Comparison of ENCODE assay signal across 9 mouse cellular contexts in the genomic region with DNA sequence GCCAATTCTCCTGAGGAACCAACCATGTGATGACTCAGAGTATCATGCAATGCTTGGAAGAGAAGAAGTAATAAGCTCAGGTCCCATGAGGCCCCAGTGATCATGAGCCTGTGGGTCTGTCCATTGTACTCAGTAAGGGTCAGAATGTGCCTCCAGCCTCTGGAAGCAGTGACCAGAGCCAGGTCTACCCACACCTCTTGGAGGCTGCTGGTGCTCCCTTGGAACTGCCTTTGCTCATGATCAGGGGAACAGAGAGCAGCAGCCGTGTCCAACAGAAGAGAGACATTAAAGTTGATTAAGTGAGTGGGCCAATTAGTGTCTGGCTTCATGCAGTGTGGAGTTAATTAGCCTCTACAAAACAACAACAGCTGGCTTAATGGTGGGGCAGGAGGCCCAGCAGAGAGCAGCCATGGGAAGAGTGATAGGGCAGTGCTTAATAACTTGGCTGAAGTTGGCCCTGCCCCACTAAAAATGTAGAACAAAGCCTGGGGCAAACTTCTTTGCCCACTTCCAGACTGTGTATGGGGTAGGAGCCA. TPM values are rescaled to one million over a fixed set of nuclear protein-coding genes. Genes with fewer than 3 reads are reported as not detected.
A peak's percentile ranks its signal among the peaks of the same experiment; 100 is the strongest.
DNase-seq lines count a peak whose midpoint lies in the region; ATAC-seq and TF ChIP-seq lines count a peak whose summit lies in the region.
"Had no signal": no experiment of that assay in that cellular context is flagged by ENCODE, and none has a peak within 500 bp of the region (broad histone marks: within the 10 kb centered on the region; RNA-seq: fewer than 3 reads in every experiment).

No protein-coding gene starts in this region.

- TF ChIP-seq CTCF in intestine, postnatal 0 days (IDR thresholded peaks at IDR 0.05; ENCODE audit: low read depth): no peak

- no peaks in the 10 kb centered on the region for H3K9me3 ChIP-seq in liver, embryonic 15.5 days (replicated peaks)
- no peaks in the 10 kb centered on the region for H3K9me3 ChIP-seq in liver, embryonic 11.5 days (ENCODE audit: control insufficient read depth, low read length)
- H3K9me3 ChIP-seq in forebrain, embryonic 12.5 days: no peaks in the 10 kb centered on the region
- no peaks in the 10 kb centered on the region for H3K9me3 ChIP-seq in intestine, postnatal 0 days (ENCODE audit: control insufficient read depth)
- H3K9me3 ChIP-seq: embryonic facial prominence, embryonic 12.5 days had no signal

- peaks cover 45% of the 10 kb centered on the region for H3K4me1 ChIP-seq in liver, embryonic 15.5 days (replicated peaks)
- peaks cover 11% of the 10 kb centered on the region for H3K4me1 ChIP-seq in liver, embryonic 11.5 days (replicated peaks; ENCODE audit: control insufficient read depth, insufficient read depth, low read length)
- H3K4me1 ChIP-seq in forebrain, embryonic 12.5 days: peaks cover 15% of the 10 kb centered on the region
- H3K4me1 ChIP-seq in intestine, postnatal 0 days (replicated peaks; ENCODE audit: control insufficient read depth, insufficient read depth, low read length): no peaks in the 10 kb centered on the region

- no peak for ATAC-seq in liver, embryonic 15.5 days (ENCODE audit: insufficient read depth)
- no peak for ATAC-seq in liver, embryonic 11.5 days (replicated peaks; ENCODE audit: low FRiP score)
- ATAC-seq in forebrain, embryonic 12.5 days (ENCODE audit: low FRiP score): peak; percentile 79; the same call in 1 of the 2 replicates
- no peak for ATAC-seq in intestine, postnatal 0 days

- H3K27me3 ChIP-seq in liver, embryonic 15.5 days: no peaks in the 10 kb centered on the region
- H3K27me3 ChIP-seq in liver, embryonic 11.5 days (replicated peaks; ENCODE audit: control insufficient read depth, insufficient read depth, low read length): no peaks in the 10 kb centered on the region
- no peaks in the 10 kb centered on the region for H3K27me3 ChIP-seq in forebrain, embryonic 12.5 days
- H3K27me3 ChIP-seq in intestine, postnatal 0 days (replicated peaks; ENCODE audit: control insufficient read depth, insufficient read depth, low read length): no peaks in the 10 kb centered on the region
- H3K27me3 ChIP-seq: embryonic facial prominence, embryonic 12.5 days had no signal

- WGBS in liver, embryonic 15.5 days (ENCODE audit: insufficient replicate concordance): 83% methylated on average over 1 of the region's 1 CpGs
- WGBS in liver, embryonic 11.5 days: 53% methylated on average over 1 of the region's 1 CpGs
- 14% methylated on average over 1 of the region's 1 CpGs for WGBS in forebrain, embryonic 12.5 days
- 82% methylated on average over 1 of the region's 1 CpGs for WGBS in intestine, postnatal 0 days

- H3K9ac ChIP-seq in liver, embryonic 15.5 days: 0 out of 2 replicates have a peak overlapping the region, but pooled peaks have one; percentile 6
- H3K9ac ChIP-seq in liver, embryonic 11.5 days (ENCODE audit: low read depth, low read length): no peak overlapping the region
- H3K9ac ChIP-seq in forebrain, embryonic 12.5 days: no peak overlapping the region
- no peak overlapping the region for H3K9ac ChIP-seq in intestine, postnatal 0 days (ENCODE audit: low read depth, low read length)
- H3K9ac ChIP-seq: embryonic facial prominence, embryonic 12.5 days had no signal

- H3K4me2 ChIP-seq in liver, embryonic 15.5 days: no peak overlapping the region
- no peak overlapping the region for H3K4me2 ChIP-seq in liver, embryonic 11.5 days
- no peak overlapping the region for H3K4me2 ChIP-seq in forebrain, embryonic 12.5 days
- H3K4me2 ChIP-seq in intestine, postnatal 0 days (replicated peaks; ENCODE audit: low read depth): no peak overlapping the region
- H3K4me2 ChIP-seq: embryonic facial prominence, embryonic 12.5 days had no signal

- no peak overlapping the region; the same call in 1 of the 2 replicates for H3K27ac ChIP-seq in liver, embryonic 15.5 days (replicated peaks)
- H3K27ac ChIP-seq in liver, embryonic 11.5 days (ENCODE audit: low read depth, low read length): no peak overlapping the region
- no peak overlapping the region for H3K27ac ChIP-seq in forebrain, embryonic 12.5 days
- H3K27ac ChIP-seq in intestine, postnatal 0 days (ENCODE audit: low read depth, low read length): no peak overlapping the region
- H3K27ac ChIP-seq: embryonic facial prominence, embryonic 12.5 days had no signal

- DNase-seq in liver, embryonic 11.5 days (ENCODE audit: low spot score): no peak
- DNase-seq in heart, postnatal 36 days: peak; percentile 44 to 51
- DNase-seq in retina, embryonic 14.5 days (ENCODE audit: low spot score): peak; percentile 62
- DNase-seq in lung, postnatal 14 days: no peak
- DNase-seq: right cerebral cortex, postnatal 25 days had no signal

- H3K36me3 ChIP-seq in liver, embryonic 15.5 days (replicated peaks): no peaks in the 10 kb centered on the region
- H3K36me3 ChIP-seq in liver, embryonic 11.5 days (ENCODE audit: control insufficient read depth, insufficient read depth, low read length): no peaks in the 10 kb centered on the region
- H3K36me3 ChIP-seq in forebrain, embryonic 12.5 days (replicated peaks): no peaks in the 10 kb centered on the region
- H3K36me3 ChIP-seq in intestine, postnatal 0 days (ENCODE audit: control insufficient read depth, insufficient read depth): no peaks in the 10 kb centered on the region
- H3K36me3 ChIP-seq: embryonic facial prominence, embryonic 12.5 days had no signal

- intact Hi-C loops in heart, postnatal 36 days (cut with DNase I): no loop called here

- H3K4me3 ChIP-seq in liver, embryonic 15.5 days (replicated peaks): no peak overlapping the region
- no peak overlapping the region for H3K4me3 ChIP-seq in liver, embryonic 11.5 days (ENCODE audit: low read depth, low read length)
- H3K4me3 ChIP-seq in forebrain, embryonic 12.5 days (replicated peaks): no peak overlapping the region
- no peak overlapping the region for H3K4me3 ChIP-seq in intestine, postnatal 0 days (ENCODE audit: low read depth, low read length)
- H3K4me3 ChIP-seq: embryonic facial prominence, embryonic 12.5 days had no signal

RNA-seq across cellular contexts. Expression of a gene that starts 30.1 kb away (rescaled TPM):
- 148 and 156 TPM in 2 replicates for polyA plus RNA-seq in liver, embryonic 15.5 days (2015; fragmentation: Nextera tagmentation; extraction: Ambion mirVana)
- polyA plus RNA-seq in liver, embryonic 11.5 days (2014; fragmentation: Nextera tagmentation; extraction: Ambion mirVana): 185 and 191 TPM in 2 replicates
- 29.1 and 39.5 TPM in 2 replicates for polyA plus RNA-seq in forebrain, embryonic 12.5 days (2016; fragmentation: Nextera tagmentation; extraction: Ambion mirVana)
- 10 to 100 TPM; 21.1 to 25.3 TPM for total RNA-seq in heart, postnatal 36 days (2021)
- 11.1 and 12.9 TPM in 2 replicates for polyA plus RNA-seq in intestine, postnatal 0 days (2015; fragmentation: Nextera tagmentation; extraction: Ambion mirVana)

Comparison
In these comparisons a context has a peak if more than half of its experiments do, and no peak if none do; other contexts are left out.
1. DNase-seq: peak in heart, postnatal 36 days (2 of 2) and retina, embryonic 14.5 days (single experiment); none in liver, embryonic 11.5 days (single experiment) and lung, postnatal 14 days (single experiment).